Mouse (Mus musculus): ENCODE measurements around the gene Rsph9.

- TF ChIP-seq POLR2A (IDR thresholded peaks at IDR 0.05; ENCODE audit: insufficient read depth, low read depth, low read length) = no peak
- no peak for TF ChIP-seq CTCF (IDR thresholded peaks at IDR 0.05; ENCODE audit: insufficient read depth, low read depth, low read length)
Measured at GRCm38 (mm10) chr17:46156680-46157079, 12.7 kb upstream of the Rsph9 start.

Data from olfactory bulb, adult 2 months (tissue).